Comparison of ENCODE assay signal across 8 mouse cellular contexts in the genomic region with DNA sequence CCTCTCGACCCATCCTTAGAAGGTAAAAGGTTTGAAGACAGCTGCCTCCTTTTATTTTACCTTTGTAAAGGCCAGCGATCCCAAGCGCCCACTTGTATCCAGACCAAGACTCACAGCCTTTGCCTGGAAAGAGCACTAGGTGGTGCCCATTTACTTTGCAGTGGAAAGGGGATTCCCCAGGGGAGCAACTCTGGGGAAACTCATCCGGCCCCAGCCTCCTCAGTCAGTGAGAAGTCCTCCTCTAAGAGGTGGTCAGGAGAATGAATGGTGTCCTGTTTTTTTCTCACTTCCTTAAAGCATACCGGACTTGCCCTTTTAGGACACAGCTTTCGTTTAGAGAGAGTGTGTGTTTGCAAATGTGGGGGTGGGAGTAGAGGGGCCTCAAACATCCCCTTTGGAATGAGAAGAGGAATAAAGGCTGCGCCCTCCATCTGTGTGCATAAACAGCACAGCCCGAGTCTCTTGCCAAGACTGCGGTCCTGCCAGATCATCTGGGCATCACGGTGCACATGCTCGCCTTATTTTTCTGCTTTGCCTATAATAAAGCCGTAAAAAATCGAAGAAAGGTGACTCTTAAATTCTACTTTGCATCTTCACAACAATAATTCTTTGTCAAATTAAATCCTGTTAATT. TPM values are rescaled to one million over a fixed set of nuclear protein-coding genes. Genes with fewer than 3 reads are reported as not detected.
DNase-seq lines count a peak whose midpoint lies in the region; ATAC-seq and TF ChIP-seq lines count a peak whose summit lies in the region.

No protein-coding gene starts in this region.

- no peak overlapping the region for H3K27ac ChIP-seq in forebrain, embryonic 11.5 days (ENCODE audit: low read depth, low read length)
- H3K27ac ChIP-seq in heart, postnatal 0 days (ENCODE audit: low read depth): no peak overlapping the region

- CTCF ChIA-PET in Patski (lab: Charles Lee): no interaction called here

- peaks cover 6% of the 10 kb centered on the region for H3K27me3 ChIP-seq in Patski
- no peaks in the 10 kb centered on the region for H3K27me3 ChIP-seq in forebrain, embryonic 11.5 days (ENCODE audit: control insufficient read depth, insufficient read depth, low read length)
- H3K27me3 ChIP-seq in heart, postnatal 0 days (ENCODE audit: control insufficient read depth, insufficient read depth, low read length): no peaks in the 10 kb centered on the region

- peaks cover 7% of the 10 kb centered on the region for H3K4me1 ChIP-seq in forebrain, embryonic 11.5 days (replicated peaks; ENCODE audit: control insufficient read depth, insufficient read depth, low read length)
- H3K4me1 ChIP-seq in heart, postnatal 0 days (ENCODE audit: control insufficient read depth, insufficient read depth): peaks cover 8% of the 10 kb centered on the region

- in situ Hi-C loops in Patski (cut with MboI; ENCODE audit: low pct_unique_long_range_greater_than_20kb): no loop called here

- 18% methylated on average over 13 of the region's 13 CpGs for WGBS in forebrain, embryonic 11.5 days
- WGBS in heart, postnatal 0 days: 15% methylated on average over 13 of the region's 13 CpGs

- POLR2A ChIA-PET in Patski (lab: Charles Lee): interaction anchor here (0.6 kb wide), 1 partner anchor 805 kb away, joined by 3 read pairs; no protein-coding TSS in a partner anchor

- H3K36me3 ChIP-seq in forebrain, embryonic 11.5 days (ENCODE audit: control insufficient read depth, insufficient read depth, low read length): no peaks in the 10 kb centered on the region
- H3K36me3 ChIP-seq in heart, postnatal 0 days (replicated peaks; ENCODE audit: control insufficient read depth, insufficient read depth, low read length): no peaks in the 10 kb centered on the region

- no peak for TF ChIP-seq POLR2A in brain, embryonic 14.5 days (IDR thresholded peaks at IDR 0.05; ENCODE audit: borderline replicate concordance, extremely low read depth, insufficient read depth, insufficient read length, poor library complexity, severe bottlenecking)

- H3K4me2 ChIP-seq in forebrain, embryonic 11.5 days (ENCODE audit: low read depth, low read length, severe bottlenecking): peak overlapping the region; percentile 12; the same call in 1 of the 2 replicates
- H3K4me2 ChIP-seq in heart, postnatal 0 days (ENCODE audit: low read depth, low read length): peak overlapping the region; percentile 53

- no peak for DNase-seq in Patski (ENCODE audit: low read depth, low spot score)
- peak; percentile 85 for DNase-seq in brain, embryonic 14.5 days (ENCODE audit: low read depth)
- DNase-seq in forebrain, embryonic 11.5 days (ENCODE audit: low spot score): peak; percentile 66
- peak; percentile 63 for DNase-seq in heart, postnatal 0 days (ENCODE audit: low spot score)
- DNase-seq in kidney, postnatal 25 days: peak; percentile 35 to 50
- DNase-seq in mesoderm, embryonic 11.5 days (ENCODE audit: low read depth, low spot score): peak; percentile 81
- peak; percentile 41 for DNase-seq in testis, postnatal 10 days (ENCODE audit: low spot score)
- DNase-seq in spleen, adult 18-20 months: no peak

- TF ChIP-seq CTCF in Patski (IDR thresholded peaks at IDR 0.05): peak; percentile 17
- TF ChIP-seq CTCF in brain, embryonic 14.5 days (IDR thresholded peaks at IDR 0.05; ENCODE audit: borderline replicate concordance, extremely low read depth, insufficient read depth, insufficient read length): peak; percentile 57; the same call in 1 of the 2 replicates
- TF ChIP-seq CTCF in heart, postnatal 0 days (IDR thresholded peaks at IDR 0.05; ENCODE audit: low read depth): peak; percentile 61

- H3K9ac ChIP-seq in forebrain, embryonic 11.5 days (ENCODE audit: low read length): no peak overlapping the region
- H3K9ac ChIP-seq in heart, postnatal 0 days (replicated peaks; ENCODE audit: low read depth, low read length): no peak overlapping the region

- no peaks in the 10 kb centered on the region for H3K9me3 ChIP-seq in forebrain, embryonic 11.5 days (ENCODE audit: control insufficient read depth, low read length)
- H3K9me3 ChIP-seq in heart, postnatal 0 days (replicated peaks; ENCODE audit: control insufficient read depth, low read length): no peaks in the 10 kb centered on the region

- H3K4me3 ChIP-seq in forebrain, embryonic 11.5 days (ENCODE audit: low read depth, low read length): no peak overlapping the region
- H3K4me3 ChIP-seq in heart, postnatal 0 days (ENCODE audit: low read depth, low read length): peak overlapping the region; percentile 28

- TF ChIP-seq EP300 in heart, postnatal 0 days (IDR thresholded peaks at IDR 0.05; ENCODE audit: low read depth): no peak

- peak; percentile 26 for ATAC-seq in Patski
- ATAC-seq in forebrain, embryonic 11.5 days (replicated peaks; ENCODE audit: low FRiP score): peak; percentile 77
- ATAC-seq in heart, postnatal 0 days (ENCODE audit: insufficient read depth, low read depth): peak; percentile 64; the same call in 1 of the 2 replicates

RNA-seq across cellular contexts. Expression of gene Etaa1, which starts 57.5 kb away (rescaled TPM):
- 7.9 TPM for polyA plus RNA-seq in Patski (2021)
- 7.5 TPM in 2 replicates for polyA plus RNA-seq in brain, embryonic 14.5 days (2012; rRNA removed)
- polyA plus RNA-seq in forebrain, embryonic 11.5 days (2014; fragmentation: Nextera tagmentation; extraction: Ambion mirVana): 19.4 and 20.6 TPM in 2 replicates
- total RNA-seq in heart, postnatal 0 days (2014; rRNA removed; ENCODE audit: low replicate concordance): 2.0 and 3.6 TPM in 2 replicates
- polyA plus RNA-seq in heart, postnatal 0 days (2015; fragmentation: Nextera tagmentation; extraction: Ambion mirVana): 2.9 and 3.3 TPM in 2 replicates

Comparison
In these comparisons a context has a peak if more than half of its experiments do, and no peak if none do; other contexts are left out.
1. ATAC-seq: peak in every context shown above with its lines; median percentile 77 in forebrain, embryonic 11.5 days; 64 in heart, postnatal 0 days; 26 in Patski.
2. DNase-seq: peak in brain, embryonic 14.5 days (single experiment), forebrain, embryonic 11.5 days (single experiment), heart, postnatal 0 days (single experiment), kidney, postnatal 25 days (2 of 2), mesoderm, embryonic 11.5 days (single experiment) and testis, postnatal 10 days (single experiment); none in Patski (single experiment) and spleen, adult 18-20 months (0 of 2).
3. Peak in every context shown above with its lines, with median percentiles within 50 percentile points of each other: CTCF ChIP-seq.